Mouse (Mus musculus) kidney, postnatal 25 days (tissue): Measurements from ENCODE around the gene Smyd1.
A peak's percentile ranks its signal among the peaks of the same experiment; 100 is the strongest.

Experiments used
- DNase-seq, 2 experiments: peaks; one replicate each; pipeline ENCODE4 v3.0.0; 2021; ENCODE audit warnings: mixed read lengths in 2 of 2

Gene Smyd1

GRCm38 (mm10) chr6:71257375-71257774, 64.7 kb downstream of the Smyd1 start:
- DNase-seq, result no peak

GRCm38 (mm10) chr6:71256166-71256565, 65.9 kb downstream of the Smyd1 start:
- no peak for DNase-seq

GRCm38 (mm10) chr6:71254456-71254855, 67.6 kb downstream of the Smyd1 start:
- no peak for DNase-seq

- no peak for DNase-seq
These were observed 71.1 kb downstream of the Smyd1 start for GRCm38 (mm10) chr6:71250951-71251350.

GRCm38 (mm10) chr6:71249615-71250014, 72.4 kb downstream of the Smyd1 start:
- no peak for DNase-seq

GRCm38 (mm10) chr6:71248420-71248819, 73.6 kb downstream of the Smyd1 start:
- no peak for DNase-seq

GRCm38 (mm10) chr6:71243258-71243657, 78.8 kb downstream of the Smyd1 start:
- no peak for DNase-seq

GRCm38 (mm10) chr6:71242811-71243210, 79.2 kb downstream of the Smyd1 start:
- DNase-seq, result no peak

GRCm38 (mm10) chr6:71240831-71241230, 81.2 kb downstream of the Smyd1 start:
- DNase-seq, result no peak

GRCm38 (mm10) chr6:71239069-71239750, 82.8 kb downstream of the Smyd1 start:
- no peak for DNase-seq

- DNase-seq, result peak; percentile 32 to 61
These were observed 85.0 kb downstream of the Smyd1 start for GRCm38 (mm10) chr6:71237031-71237431.

GRCm38 (mm10) chr6:71236506-71236905, 85.5 kb downstream of the Smyd1 start:
- DNase-seq, result peak; percentile 47 to 86

- no peak for DNase-seq
These were observed 86.1 kb downstream of the Smyd1 start for GRCm38 (mm10) chr6:71235944-71236343.

GRCm38 (mm10) chr6:71235121-71235520, 86.9 kb downstream of the Smyd1 start:
- no peak for DNase-seq

GRCm38 (mm10) chr6:71227157-71227770, 94.8 kb downstream of the Smyd1 start:
- DNase-seq, result peak in 1 of 2 experiments; percentile 42

- DNase-seq, result no peak
These were observed 95.5 kb downstream of the Smyd1 start for GRCm38 (mm10) chr6:71226544-71226943.

- DNase-seq, result no peak
These were observed 97.7 kb downstream of the Smyd1 start for GRCm38 (mm10) chr6:71224184-71224943.

- DNase-seq, result no peak
These were observed 100.5 kb downstream of the Smyd1 start for GRCm38 (mm10) chr6:71221501-71221900.

GRCm38 (mm10) chr6:71212471-71212870, 109.6 kb downstream of the Smyd1 start:
- DNase-seq, result no peak

- DNase-seq, result no peak
These were observed 110.1 kb downstream of the Smyd1 start for GRCm38 (mm10) chr6:71211917-71212316.

GRCm38 (mm10) chr6:71208691-71209090, 113.3 kb downstream of the Smyd1 start:
- no peak for DNase-seq

- no peak for DNase-seq
These were observed 117.9 kb downstream of the Smyd1 start for GRCm38 (mm10) chr6:71204166-71204565.

- DNase-seq, result no peak
These were observed 118.4 kb downstream of the Smyd1 start for GRCm38 (mm10) chr6:71203674-71204073.

- no peak for DNase-seq
These were observed 120.1 kb downstream of the Smyd1 start for GRCm38 (mm10) chr6:71201925-71202324.
